ENCODE assay signal across 9 mouse cellular contexts in genomic region chr2:91035385-91035784, GRCm38 (mm10). TPM values are rescaled to one million over a fixed set of nuclear protein-coding genes. Genes with fewer than 3 reads are reported as not detected.
DNase-seq lines count a peak whose midpoint lies in the region; ATAC-seq lines count a peak whose summit lies in the region.
"Had no signal": no experiment of that assay in that cellular context is flagged by ENCODE, and none has a peak within 500 bp of the region (broad histone marks: within the 10 kb centered on the region; RNA-seq: fewer than 3 reads in every experiment).

Gene Rapsn, plus strand, starts transcription at chr2:91035620.

- ATAC-seq in midbrain, embryonic 14.5 days (ENCODE audit: low FRiP score, low TSS enrichment): no peak
- ATAC-seq in stomach, embryonic 16.5 days (ENCODE audit: insufficient read depth, low FRiP score): peak; percentile 74

- H3K27ac ChIP-seq in midbrain, embryonic 10.5 days (replicated peaks): peak within 1 kb of the TSS; percentile 23
- no peak within 1 kb of the TSS for H3K27ac ChIP-seq in midbrain, embryonic 14.5 days (replicated peaks; ENCODE audit: low read depth, low read length)
- no peak within 1 kb of the TSS for H3K27ac ChIP-seq in stomach, embryonic 16.5 days (ENCODE audit: low read length)

- H3K27me3 ChIP-seq in midbrain, embryonic 10.5 days (ENCODE audit: low read depth, poor library complexity, severe bottlenecking): no peaks in the 10 kb centered on the region
- no peaks in the 10 kb centered on the region for H3K27me3 ChIP-seq in midbrain, embryonic 14.5 days (ENCODE audit: control insufficient read depth, insufficient read depth, low read length)
- no peaks in the 10 kb centered on the region for H3K27me3 ChIP-seq in stomach, embryonic 16.5 days (ENCODE audit: control insufficient read depth, insufficient read depth, low read length)
- H3K27me3 ChIP-seq: CH12.LX had no signal

- peaks cover 14% of the 10 kb centered on the region for H3K4me1 ChIP-seq in midbrain, embryonic 10.5 days
- H3K4me1 ChIP-seq in midbrain, embryonic 14.5 days (ENCODE audit: control insufficient read depth, insufficient read depth, low read length): no peaks in the 10 kb centered on the region
- no peaks in the 10 kb centered on the region for H3K4me1 ChIP-seq in stomach, embryonic 16.5 days (ENCODE audit: control insufficient read depth, insufficient read depth, low read length)

- H3K9me3 ChIP-seq in midbrain, embryonic 10.5 days (replicated peaks): no peaks in the 10 kb centered on the region
- no peaks in the 10 kb centered on the region for H3K9me3 ChIP-seq in midbrain, embryonic 14.5 days (ENCODE audit: control insufficient read depth, low read length)
- H3K9me3 ChIP-seq in stomach, embryonic 16.5 days (replicated peaks; ENCODE audit: control insufficient read depth, low read length): no peaks in the 10 kb centered on the region

- H3K4me2 ChIP-seq in midbrain, embryonic 14.5 days (ENCODE audit: low read length): no peak within 1 kb of the TSS
- no peak within 1 kb of the TSS for H3K4me2 ChIP-seq in stomach, embryonic 16.5 days (ENCODE audit: low read depth, low read length)

- WGBS in midbrain, embryonic 10.5 days: 77% methylated on average over 9 of the region's 9 CpGs
- WGBS in midbrain, embryonic 14.5 days: 67% methylated on average over 9 of the region's 9 CpGs
- WGBS in stomach, embryonic 16.5 days: 46% methylated on average over 9 of the region's 9 CpGs

- no peak within 1 kb of the TSS for H3K9ac ChIP-seq in midbrain, embryonic 14.5 days (replicated peaks; ENCODE audit: low read length)
- no peak within 1 kb of the TSS for H3K9ac ChIP-seq in stomach, embryonic 16.5 days (ENCODE audit: low read length)

- no peak within 1 kb of the TSS for H3K4me3 ChIP-seq in midbrain, embryonic 10.5 days
- no peak within 1 kb of the TSS for H3K4me3 ChIP-seq in midbrain, embryonic 14.5 days (replicated peaks; ENCODE audit: low read depth, low read length)
- H3K4me3 ChIP-seq in stomach, embryonic 16.5 days (replicated peaks; ENCODE audit: low read length): no peak within 1 kb of the TSS

- no peaks in the 10 kb centered on the region for H3K36me3 ChIP-seq in midbrain, embryonic 10.5 days
- H3K36me3 ChIP-seq in midbrain, embryonic 14.5 days (ENCODE audit: control insufficient read depth, insufficient read depth, low read length): no peaks in the 10 kb centered on the region
- no peaks in the 10 kb centered on the region for H3K36me3 ChIP-seq in stomach, embryonic 16.5 days (ENCODE audit: control insufficient read depth, insufficient read depth, low read length)

- DNase-seq in midbrain, embryonic 10.5 days (ENCODE audit: low spot score): no peak
- no peak for DNase-seq in midbrain, embryonic 14.5 days
- DNase-seq in heart, adult 9 months (ENCODE audit: low spot score in 2 of 2): peak; percentile 58 to 63
- peak; percentile 68 for DNase-seq in kidney, postnatal 36 days
- no peak for DNase-seq in cerebellum, postnatal 10 days
- no peak for DNase-seq in natural killer cell, adult 2 months (ENCODE audit: low spot score in 2 of 2)
- no peak for DNase-seq in frontal cortex, adult 2 months (ENCODE audit: extremely low spot score in 1 of 2, low spot score in 1 of 2)

RNA-seq across cellular contexts. Expression of gene Rapsn, which starts in this region (rescaled TPM):
- 1.7 and 2.0 TPM in 2 replicates for polyA plus RNA-seq in midbrain, embryonic 10.5 days (2016; fragmentation: Nextera tagmentation; extraction: Ambion mirVana)
- 0.57 TPM in 2 replicates for polyA plus RNA-seq in midbrain, embryonic 14.5 days (2014; fragmentation: Nextera tagmentation; extraction: Ambion mirVana)
- polyA plus RNA-seq in stomach, embryonic 16.5 days (2015; fragmentation: Nextera tagmentation; extraction: Ambion mirVana): 1.5 and 4.8 TPM in 2 replicates
- polyA plus RNA-seq in frontal cortex, adult 2 months (2012; rRNA removed): 1.1 and 1.7 TPM in 2 replicates

Comparison
In these comparisons a context has a peak if more than half of its experiments do, and no peak if none do; other contexts are left out.
1. DNase-seq: peak in heart, adult 9 months (2 of 2) and kidney, postnatal 36 days (2 of 2); none in midbrain, embryonic 10.5 days (single experiment), midbrain, embryonic 14.5 days (single experiment), cerebellum, postnatal 10 days (0 of 2), natural killer cell, adult 2 months (0 of 2) and frontal cortex, adult 2 months (0 of 2).